Mouse (Mus musculus) right cerebral cortex, adult 18-20 months (tissue): ENCODE measurements around the gene Gnat1.

Experiments used
- DNase-seq: peaks from one replicate; pipeline ENCODE4 v3.0.0; 2022; ENCODE audit warnings: mixed read lengths

Gene Gnat1

DNA sequence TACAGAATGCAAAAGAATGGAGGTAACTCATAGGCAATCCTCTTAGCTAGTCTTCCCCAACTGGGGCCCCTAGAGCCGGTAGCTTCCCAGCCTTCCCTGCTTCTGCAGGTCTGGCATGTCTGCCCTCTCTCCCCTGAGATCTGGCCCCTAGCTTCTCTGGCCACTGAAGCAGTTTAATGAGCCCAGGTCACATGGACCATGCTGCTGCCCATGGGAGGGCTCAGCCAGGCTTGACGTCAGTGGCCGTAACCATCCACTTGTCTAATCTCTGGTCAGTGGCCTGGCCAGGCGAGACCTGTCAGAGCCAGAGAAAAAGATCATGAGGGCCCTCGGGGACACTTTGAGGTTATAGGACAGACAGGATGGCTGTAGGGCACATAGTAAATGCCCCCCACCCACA is 9.3 kb downstream of the Gnat1 start:
- DNase-seq = no peak

DNA sequence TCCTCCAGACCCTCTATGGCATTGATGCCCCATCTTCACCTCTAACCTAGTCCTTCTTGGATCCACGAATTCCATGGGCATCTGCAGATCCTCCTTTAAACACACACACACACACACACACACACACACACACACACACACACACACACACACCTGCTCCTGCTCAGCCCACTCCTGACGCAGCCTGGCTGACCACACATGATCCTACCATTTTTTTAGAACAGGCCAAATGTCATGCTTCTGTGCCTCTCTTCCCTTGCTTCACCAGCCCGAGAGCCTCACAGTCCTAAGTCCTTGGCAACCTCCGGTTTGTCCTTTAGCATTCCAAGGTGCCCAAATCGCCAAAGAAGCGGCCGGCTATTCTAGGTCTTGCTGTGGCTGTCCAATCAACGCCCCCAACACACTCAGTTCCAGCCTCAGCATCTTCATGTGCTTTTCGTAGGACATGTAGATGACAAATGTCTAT is 10.0 kb downstream of the Gnat1 start, which contains the start of gene Slc38a3:
Slc38a3 (minus strand) TSS at position 51 of the 466 bp plus-strand sequence.
- DNase-seq = no peak

DNA sequence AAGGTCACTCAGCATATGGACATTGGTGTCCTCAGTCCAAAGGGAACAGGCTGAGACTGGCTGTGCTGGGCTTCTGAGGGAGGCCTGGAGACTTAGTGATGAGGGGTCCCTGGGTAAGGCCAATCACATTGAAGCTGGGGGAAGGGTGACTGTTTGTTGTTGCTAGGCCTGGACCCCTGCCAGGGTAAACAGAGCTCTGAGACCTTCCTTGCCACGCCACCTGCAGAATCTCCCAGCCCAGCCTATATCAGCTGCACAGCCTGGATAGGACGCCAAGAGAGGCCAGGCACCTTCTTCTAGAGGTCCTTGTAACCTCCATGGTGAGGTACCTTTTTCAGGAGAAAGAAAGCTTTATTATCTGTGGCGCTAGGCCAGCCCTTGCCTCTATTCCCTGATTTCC is 10.6 kb downstream of the Gnat1 start:
- no peak for DNase-seq

DNA sequence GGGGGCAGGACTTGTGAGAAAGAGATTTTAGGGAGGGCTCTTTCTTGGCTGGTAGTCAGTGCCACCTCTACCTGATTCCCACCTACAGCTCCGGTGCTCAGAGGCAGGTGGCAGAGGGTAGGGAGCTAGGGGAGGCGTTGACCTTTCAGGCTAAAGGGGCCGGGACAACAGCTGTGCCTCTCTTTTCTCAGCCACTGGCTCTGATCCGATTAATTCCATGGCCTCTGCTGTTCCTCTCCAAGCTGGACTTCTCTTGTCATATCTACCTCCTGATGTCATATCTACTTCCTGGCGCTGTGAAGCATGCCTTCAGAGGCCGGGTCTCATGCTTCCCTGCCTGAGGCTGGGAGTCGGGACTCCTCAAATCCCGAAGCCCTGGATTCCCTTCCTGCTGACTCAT is 11.5 kb downstream of the Gnat1 start:
- DNase-seq = no peak

DNA sequence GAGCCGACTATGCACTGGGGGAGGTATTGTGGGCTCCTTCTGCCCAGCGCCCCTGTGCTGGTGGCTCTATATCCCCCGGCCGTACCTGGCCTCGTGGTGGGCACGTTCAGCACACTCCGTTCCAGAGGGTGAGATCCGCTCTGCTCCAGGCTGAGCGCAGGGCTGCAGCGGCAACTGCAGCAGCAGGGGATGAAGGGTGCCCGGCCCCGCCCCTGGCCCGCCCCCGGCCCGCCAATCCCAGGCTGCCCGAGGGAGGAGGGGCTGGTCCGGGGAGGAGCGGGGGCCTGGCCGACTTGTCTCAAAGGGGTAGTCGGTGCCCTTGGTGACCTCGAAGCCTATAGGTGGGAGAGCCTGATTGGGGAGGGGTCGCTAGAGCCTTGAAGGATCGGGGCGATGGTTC is 12.3 kb downstream of the Gnat1 start:
- DNase-seq = peak; percentile 39

DNA sequence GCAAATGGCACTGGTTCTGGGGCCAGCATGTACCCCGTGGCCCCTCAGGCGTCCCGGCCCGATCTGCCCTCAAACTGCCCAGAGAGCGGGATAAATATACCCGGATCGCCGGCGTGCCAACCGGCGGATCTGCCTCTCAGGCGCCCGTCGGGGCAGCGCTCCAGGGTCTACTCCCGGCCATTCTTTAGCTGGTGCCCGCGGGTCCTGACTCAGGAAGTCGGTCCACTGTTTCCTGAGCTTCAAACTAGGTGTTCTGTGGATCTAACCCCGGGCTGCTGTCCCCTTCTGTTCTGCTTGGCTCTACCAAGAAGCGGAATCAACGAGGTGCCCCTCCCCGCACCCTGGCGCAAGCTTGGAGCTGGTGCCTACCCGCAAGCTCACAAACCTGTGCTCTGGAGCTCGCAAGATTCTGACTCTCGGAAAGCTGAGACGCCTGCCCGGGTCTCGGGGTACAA is 12.7 kb downstream of the Gnat1 start:
- no peak for DNase-seq

DNA sequence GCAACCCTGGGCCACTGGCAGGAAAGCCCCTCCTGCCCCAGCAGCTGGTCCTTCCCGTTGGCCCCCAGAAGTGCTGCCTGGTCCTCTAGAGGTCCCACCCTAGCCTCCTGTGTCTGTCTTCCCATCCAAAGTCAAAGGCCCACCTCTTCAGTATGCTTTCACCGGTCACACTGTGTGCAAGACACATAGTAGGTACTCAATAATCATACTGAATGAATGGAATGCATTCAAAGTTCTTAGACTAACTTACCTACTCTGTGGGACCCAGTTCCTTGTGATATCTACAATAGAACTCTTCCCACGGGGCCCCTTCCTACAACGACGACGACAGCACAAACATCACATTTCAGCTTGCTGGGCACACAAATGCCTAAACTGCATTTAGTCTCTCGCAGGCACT is 14.2 kb downstream of the Gnat1 start:
- DNase-seq = no peak

DNA sequence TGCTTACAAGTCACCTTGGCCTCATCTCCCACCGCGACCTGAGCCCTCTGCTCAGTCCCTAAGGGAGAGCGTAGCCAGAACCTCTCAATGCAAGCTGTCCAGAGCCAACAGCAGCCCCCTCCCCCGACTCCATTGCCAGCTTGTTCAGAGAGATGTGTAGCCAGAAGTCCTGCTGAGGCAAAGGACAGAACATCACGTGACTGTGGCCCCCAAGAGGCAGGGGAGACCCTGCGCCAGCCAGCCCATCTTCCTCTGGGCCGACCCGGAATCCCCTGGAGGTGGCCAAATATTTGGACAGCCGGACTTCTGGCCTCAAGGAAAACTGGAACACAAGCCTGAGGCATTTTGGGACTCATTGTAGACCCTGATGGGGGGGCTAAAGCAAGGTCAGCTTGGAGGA is 16.0 kb downstream of the Gnat1 start:
- no peak for DNase-seq

DNA sequence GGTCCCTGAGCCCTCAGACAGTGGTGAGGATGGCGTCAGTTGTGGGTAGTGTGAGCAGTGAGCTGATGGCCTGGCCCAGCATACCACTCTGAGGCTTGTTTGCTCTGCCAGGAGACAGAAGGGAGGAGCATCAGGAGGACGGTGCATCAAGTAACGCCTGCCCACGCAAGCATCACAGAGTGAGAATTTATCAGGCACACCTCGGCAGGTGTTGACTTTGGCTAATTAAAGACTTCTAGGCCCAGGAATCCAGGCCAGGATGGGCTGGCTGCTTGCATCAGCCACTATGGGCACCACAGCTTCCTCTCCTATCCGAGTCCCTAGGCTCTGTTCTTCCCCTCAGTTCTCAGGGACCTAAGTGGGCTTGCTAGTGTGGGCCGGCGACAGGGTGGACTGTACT is 17.2 kb downstream of the Gnat1 start:
- DNase-seq = no peak

DNA sequence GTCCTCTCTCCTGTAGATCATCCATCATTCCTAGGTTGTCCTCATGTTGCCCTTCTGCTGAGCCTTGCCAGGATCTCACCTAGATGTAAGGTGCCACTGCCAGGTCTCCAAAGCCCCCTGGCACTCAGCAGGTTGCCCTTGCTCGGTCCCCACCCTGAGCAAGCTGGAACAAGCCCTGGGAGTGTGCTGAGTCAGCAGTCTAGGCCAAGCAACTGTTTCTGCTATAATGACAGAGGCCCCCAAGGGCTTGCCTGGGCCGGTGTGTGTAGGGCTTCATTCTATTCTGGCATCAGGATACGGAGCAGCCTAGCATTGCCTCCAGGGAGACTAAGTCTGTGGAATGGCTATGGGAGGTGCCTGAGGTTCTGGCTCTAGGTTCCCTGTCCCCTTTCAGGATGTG is 18.7 kb downstream of the Gnat1 start:
- no peak for DNase-seq

DNA sequence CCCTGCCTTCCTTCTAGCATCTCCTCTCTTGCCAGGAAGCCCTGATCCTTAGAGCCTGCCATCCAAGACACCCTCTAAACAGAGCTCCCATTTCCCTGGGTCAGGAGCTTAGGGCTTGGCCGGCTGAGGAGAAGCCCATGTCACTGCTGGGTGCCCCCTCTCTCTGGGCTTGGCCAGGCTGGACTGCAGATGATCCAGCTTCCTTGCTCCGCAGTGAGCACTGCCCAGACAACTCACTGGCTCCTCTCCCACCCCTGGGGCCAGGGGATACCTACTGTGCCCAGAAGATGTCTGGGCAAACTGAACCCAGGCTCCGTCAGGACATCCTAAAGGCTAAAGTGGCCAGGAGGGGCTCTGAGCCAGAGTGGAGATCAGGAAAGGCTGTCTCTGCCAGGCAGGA is 19.6 kb downstream of the Gnat1 start:
- DNase-seq = no peak

DNA sequence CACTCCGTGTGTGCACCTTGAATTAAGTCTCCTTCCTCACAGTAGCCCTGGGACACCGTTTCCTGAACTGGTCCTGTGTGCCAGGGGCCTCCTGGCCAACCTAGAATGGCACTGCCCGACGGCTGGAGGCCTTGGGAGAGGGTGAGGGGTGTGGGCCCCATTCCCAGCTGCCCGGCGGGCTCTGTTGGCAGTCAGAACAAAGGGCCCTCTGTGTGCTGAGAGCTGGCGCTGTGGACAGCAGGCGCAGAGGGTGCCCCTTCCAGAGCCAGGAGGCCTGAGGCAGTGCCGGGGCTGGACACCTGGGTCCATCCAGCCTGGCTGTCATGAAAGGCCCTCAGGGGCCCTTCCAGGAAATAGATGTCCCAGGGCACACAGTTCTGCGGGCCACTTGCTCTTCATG is 20.0 kb downstream of the Gnat1 start:
- peak; percentile 79 for DNase-seq

DNA sequence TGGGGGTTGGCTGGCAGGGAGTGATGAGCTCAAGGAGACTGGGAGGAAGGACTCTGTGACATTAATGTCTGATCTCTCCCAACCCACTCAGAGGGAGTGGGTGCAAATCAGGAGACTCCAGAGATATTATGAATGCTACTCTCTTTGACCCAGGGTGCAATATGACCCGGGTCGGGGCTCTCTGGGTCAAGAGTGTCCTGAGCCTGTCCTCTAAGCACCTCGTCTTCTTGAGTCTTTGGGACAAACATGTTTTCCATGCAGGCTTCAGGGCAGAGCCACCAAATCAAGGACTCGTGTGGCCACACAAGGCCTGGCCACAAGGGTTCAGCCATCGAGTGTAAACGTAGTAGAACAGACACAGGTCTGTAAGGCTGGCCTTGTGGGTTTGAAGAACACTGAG is 21.4 kb downstream of the Gnat1 start:
- no peak for DNase-seq

DNA sequence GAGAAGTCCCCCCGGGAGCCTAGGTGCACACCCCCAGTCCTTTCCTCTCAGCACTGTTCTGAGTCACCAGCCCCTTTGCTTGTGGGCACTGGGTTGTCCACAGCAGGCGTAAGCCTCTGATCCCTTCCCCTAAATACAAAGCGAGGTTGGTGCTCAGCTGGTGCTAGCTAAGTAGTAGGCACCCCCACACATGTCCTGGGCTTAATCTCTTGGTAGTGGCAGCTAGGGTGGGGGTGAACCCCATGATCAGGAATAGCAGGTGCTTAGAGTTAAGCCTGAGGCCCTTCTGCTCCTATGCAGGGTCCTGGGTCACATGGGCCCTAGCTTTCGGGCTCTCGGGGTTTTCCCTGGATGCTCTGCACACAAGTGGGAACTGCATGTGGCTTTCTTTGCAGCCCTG is 22.4 kb downstream of the Gnat1 start:
- no peak for DNase-seq

DNA sequence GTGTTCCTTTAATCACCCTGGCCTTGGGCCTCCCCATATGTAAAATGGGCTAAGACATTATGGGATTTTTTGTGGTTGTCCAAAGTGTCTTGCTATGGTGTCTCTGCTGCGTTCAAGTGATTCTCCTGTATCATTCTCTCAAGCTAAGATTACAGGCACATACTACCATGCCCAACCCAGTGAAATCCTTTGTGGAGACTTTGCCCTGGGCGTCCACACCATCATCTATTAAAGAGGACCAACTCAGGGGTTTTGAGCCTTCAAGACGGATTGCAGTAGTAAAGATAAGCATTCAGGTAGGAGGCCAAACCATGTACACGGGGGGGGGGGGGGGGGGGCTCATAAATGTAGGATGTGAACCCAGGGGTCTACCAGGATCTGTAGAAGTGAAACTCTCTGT is 24.9 kb downstream of the Gnat1 start:
- DNase-seq = no peak

DNA sequence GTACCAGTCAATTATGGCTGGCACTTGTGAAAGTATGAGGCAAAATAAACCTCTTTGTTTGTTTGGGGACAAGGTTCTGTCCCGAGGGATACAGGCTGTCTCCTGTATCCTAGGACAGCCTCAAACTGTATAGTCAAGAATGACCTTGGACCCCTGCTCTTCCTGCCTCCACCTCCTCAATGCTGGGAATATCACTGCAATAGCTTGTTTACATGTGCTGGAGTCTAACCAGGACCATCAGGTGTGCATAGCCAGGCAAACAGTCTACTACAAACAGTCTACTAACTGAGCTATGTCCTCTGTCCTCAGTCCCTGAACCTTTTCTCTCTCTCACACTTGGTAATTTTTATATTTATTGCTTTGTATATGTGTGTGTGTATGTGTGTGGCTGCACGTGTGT is 26.0 kb downstream of the Gnat1 start:
- DNase-seq = no peak

DNA sequence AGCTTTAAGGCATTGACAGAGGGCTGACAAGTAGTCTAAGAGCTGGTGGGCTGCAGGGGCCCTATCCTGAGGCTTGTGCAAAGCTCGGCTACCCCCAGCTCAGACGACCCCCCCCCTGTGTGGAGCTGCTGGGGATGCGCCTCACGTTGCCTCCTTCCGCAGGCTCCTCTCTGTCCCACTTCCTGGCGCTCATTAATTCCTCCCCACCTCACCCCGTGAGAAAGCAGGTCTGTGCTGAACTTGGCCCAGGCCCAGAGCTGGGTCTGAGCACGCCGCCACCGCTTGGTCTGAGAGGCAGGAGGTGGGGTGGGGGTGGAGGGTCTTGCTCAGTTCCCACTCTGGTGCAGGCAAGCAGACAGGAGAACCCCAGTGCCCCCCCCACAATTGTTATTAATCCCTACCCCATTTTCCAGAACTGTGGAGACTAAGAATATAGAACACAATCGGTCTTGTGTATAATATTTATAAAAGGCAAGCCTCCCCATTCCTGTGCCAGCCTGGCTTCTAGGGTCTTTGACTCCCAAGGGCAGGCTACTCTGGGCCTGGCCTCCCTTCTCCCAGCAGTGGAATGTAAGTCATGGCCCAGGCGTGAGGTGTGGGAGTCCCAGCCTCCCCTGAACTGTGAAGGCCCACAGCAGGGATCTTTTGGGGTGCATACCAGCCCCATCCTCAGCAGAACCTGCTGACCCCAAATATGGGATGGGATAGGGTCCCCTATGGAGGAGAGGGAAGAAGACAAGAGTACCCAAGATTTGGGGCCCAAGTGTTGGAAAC is 28.6 kb downstream of the Gnat1 start:
- no peak for DNase-seq

DNA sequence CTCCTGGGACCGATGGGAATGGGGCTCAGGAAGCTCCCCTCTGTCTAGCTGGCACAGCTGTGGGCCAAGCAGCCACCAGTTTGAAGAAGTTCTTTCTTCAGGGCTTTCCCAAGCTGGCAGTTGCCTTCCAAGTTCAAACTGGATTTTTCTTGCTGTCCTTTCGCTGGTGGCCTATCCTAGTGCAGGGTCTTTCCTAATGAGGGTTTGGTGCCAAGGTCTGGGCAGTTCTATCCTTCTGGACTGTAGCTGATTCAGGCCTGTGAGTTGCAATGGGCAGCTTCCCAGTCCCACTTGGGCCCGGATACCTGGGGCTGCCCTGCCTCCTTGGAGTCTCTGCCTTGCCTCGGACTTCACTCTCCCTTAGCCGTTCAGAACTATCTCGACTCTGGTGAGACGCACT is 29.3 kb downstream of the Gnat1 start:
- no peak for DNase-seq

DNA sequence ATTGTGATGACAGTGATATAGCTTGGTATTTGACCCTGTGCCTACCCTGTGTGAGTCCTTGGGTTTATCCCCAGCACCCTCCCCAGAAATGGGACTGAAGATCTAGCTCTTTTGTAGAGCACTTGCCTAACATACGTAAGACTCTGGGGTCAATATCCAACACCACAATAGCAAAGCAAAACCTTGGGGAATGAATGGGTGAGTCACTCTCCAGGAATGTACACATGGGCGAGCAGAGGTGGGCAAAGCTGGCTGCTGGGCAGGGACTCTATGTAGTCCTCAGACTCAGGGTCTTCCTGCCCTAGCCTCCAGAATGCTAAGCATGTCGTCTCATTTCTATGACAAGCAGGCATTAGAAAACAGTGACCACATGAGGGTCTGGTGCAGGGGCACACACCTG is 30.7 kb downstream of the Gnat1 start:
- DNase-seq = no peak

DNA sequence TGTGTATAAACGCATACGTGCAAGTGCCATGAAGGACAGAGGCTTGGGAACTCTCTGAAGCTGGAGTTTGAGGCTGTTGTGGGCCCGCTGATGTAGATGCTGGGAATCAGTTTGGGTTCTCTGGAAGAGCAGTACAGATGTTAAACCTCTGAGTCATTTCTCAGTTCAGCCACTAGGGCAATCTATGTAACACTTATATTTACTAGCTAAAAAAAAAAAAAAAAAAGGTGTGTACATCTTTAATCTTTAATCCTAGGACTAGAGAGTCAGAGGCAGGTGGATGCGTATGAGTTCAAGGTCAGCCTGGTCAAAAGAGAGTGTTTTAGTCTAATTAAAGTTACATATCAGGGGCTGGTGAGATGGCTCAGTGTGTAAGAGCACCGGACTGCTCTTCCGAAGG is 32.5 kb downstream of the Gnat1 start:
- no peak for DNase-seq

DNA sequence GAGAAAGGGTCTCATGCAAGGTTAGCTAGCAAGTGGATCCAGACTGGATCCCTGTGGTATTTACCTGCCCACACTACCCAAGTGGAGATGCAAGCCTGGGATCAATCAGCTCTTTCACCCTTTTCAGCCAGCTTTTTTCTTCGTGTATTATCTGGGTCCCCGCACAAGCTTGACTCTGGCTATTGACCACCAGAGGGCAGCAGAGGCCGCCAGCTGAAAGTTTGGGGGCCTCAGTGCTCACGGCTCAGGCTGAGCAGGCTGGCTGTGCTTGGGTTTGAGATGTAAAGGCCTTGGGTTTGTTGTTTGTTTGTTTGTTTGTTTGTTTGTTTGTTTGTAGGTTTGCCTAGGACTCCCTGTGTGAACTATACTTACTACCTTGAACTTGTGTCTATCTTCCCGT is 33.9 kb downstream of the Gnat1 start:
- DNase-seq = peak; percentile 73

DNA sequence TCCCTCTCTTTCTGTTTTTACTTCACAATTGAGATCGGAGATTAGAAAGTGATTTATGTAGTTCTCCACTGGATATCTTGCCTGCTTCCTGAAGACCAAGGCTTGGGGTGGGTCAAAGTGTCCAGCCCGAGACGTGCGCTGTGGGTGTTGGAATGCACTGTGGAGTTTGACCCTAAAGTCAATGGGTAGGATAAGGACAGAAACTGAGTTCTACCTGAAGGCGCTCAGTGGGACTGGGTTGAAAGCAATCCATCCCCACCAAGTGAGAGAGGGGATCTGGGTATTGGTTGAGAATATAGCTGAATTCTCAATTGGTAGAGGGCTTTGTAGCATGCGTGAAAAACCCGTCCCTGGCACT is 34.4 kb downstream of the Gnat1 start:
- no peak for DNase-seq

DNA sequence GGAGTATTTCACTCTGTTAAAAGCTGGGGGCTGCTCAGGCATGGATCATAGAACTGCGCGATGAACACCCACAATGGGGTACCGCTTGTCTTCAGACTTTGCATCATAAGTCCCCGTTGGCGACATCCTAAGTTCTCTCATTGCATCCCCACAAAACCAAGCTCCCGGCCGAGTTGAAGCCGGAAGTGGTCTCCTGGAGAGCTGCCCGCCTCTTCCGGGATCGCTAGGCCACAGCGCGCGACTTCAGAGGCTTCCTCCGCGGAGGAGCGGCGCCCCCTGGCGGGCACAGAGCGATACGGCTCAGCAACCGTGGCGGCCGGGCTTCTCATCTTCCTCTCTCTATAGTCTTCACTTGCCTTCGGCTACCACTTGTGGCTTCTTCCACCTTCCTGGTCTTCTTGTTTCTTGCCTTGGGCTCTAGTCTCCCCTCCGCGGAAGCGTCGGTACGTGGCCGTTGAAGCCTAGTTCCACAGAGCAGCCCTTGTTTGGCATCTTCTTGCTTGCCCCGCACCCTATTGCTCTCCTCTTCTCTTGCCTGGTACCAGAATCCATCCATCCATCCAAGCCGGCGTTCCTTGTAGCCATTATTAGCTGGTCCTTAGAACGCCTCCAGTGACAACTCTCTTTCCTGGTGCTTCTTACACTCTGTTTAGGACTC is 34.9 kb downstream of the Gnat1 start:
- peak; percentile 91 for DNase-seq

DNA sequence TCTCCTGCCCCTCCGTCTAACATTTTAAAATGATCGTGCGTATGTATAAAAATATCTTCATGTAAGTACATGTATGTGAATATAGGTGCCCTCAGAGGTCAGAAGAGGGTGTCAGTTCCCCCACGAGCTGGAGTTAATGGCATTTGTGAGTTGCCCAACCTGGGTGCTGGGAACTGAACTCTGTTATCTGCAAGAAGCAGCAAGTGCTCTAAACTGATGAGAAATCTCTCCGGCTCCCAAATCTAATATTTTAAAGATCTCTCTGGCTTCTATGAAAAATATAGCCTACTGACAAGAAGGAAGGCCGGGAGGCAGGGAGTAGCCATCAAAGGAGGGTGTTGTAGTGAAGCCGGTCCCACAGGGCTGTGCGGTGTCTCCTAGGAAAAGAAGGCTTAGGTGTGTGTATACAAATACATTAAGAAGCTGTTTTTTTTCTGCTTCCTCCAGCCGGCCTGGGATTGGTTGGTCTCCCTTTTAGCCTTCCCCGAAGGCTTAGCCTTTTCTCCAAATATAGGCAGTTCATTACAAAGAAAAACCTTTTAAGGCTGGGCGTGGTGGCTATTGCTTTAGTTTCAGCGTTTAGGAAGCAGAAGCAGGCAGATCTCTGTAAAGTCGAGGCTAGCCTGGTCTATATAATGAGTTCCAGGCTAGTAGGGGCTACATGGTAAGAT is 35.8 kb downstream of the Gnat1 start:
- DNase-seq = no peak
